Mouse (Mus musculus) T-helper 2 cell (primary cell): Measurements from ENCODE around the gene Ctbs.

Source experiments
- in situ Hi-C: fragments of 300-600 bp; cut with MboI, MseI; formaldehyde crosslinking; loops from one replicate; pipeline ENCODE4 v1.15.1; 2025; ENCODE audit warnings: high pct_unique_total_duplicates

Ctbs gene

DNA sequence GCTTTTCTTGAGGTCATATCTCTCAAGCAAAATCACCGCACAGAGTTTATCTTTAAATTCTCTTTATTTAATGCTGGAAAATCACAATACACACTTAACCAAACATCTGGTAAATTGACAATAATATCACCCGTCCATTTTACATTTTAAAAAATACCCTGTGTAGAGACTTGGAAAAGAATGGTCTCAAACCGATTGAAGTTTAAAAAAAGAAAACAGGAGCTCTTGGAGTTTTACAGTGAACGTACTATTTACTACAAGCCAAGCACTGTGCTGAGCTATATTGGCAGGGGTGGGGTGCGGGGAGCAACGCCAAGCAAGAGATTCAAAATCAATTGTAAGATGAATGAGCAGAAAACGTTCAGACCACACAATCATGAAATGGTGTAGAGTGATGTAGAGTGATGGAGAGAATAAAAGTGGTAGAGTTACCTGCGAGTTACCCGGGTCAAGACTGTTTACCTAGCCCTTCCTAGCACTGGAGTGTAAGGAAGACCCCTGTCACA lies at the start of gene Ctbs:
TSS of gene Ctbs (plus strand) at position 51 of the 506 bp plus-strand sequence.
- in situ Hi-C loops, result no loop called here

DNA sequence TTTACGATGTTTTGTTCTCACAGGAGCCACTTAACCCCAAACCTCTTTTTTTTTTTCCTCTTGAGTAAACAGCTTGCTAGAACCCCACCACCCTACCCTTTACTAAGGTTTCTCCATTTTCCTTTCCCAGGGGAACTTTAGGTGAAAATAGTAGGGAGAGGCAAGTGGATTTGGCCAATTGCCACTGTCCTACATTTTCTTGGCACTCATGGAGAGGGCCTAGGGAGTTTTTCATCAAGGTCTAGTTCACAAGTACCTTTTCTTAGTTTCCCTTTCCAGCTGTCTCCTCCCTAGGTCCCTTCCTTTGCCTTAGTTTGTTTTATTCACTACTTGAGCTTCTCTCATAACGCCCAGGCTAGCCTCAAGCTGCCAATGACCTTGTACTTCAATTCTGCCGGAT lies 45.8 kb upstream of the Ctbs start:
- in situ Hi-C loops, result no loop called here

DNA sequence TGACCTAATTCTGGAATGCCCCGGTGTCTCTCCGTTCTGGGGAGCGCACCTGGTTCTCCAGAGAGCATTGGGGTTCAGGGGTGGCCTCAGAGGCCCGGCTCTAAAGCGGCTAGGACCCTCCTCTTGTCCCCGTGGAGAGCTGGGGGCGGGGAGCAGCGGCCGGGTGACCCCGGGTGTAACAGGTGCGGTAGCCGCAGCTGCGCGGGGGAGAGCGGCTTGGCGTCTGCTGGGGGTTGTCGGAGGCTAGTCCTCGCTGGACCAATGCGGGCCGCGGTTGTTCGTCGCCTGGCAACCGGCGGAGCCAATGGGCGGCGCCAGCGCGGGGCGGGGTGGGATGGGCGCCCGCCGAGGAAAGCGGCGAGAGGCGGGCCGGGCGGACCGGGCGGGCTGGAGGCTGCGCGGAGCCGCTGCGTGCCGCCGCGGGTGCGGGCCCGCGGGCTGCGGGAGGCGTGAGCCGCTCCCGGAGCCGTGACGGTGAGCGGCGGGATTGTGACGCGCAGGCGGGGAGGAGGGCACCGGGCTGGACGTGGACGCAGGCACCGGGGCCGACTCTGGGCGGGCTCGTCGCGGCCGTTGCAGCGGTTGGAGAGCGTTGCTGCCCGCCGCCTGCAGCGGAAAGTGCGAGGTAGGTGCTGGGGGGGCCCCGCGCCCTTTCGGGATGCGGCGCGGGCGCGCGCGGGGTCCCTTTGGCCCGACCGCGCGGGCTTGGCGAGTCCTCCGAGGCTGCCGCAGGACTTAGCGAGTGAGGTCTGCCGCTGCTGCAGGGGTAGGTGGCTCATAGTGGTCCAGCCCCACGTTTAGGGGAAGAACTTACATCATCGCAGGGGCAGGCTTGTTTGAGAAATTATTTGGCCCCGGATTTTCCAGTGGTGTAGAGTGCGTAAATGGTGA lies 45.0 kb upstream of the Ctbs start, which contains the start of gene Ssx2ip:
TSS of gene Ssx2ip (plus strand) at position 332 of the 891 bp plus-strand sequence.
- in situ Hi-C loops, result loop anchor here (5.0 kb wide), 1 partner anchor 98 kb away; no protein-coding TSS in a partner anchor

DNA sequence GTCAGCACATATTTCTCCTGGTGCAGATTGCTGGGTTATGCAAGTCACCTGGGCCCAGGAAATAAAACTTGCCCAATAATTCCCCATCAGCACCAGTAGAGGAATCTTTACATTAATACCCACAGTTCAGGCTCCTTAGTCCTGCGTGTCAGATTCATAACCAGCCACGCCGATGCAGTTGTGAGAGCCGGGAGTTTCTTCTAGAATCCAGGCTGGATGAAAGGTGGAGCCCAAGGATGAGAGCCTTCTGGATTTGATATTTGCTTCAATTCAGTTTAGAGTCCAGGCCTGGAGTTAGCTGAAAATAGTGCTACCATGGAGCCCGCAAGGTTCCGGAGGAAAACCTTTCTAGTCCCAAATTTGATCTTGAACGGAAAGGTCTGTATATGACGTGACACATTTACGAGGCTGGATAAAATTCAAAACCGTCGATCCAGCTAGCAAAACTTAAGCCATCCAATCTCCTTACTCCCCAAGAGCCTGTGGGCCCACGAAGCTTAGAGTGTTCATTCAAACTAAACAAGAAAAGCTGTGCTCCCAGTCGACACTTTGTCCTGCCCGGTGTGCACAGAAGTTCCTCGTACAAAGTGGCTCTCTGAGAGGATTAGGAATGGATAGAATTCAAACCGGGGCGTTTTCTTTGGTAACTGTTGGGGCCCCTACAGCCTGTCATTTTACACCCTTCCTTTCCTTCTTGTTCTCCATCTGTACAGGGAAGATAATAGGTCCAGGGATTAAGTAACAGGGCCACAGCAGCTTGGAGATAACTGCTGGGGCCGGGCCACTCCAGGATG lies 44.2 kb upstream of the Ctbs start:
- in situ Hi-C loops, result loop anchor here (5.0 kb wide), 1 partner anchor 97 kb away; no protein-coding TSS in a partner anchor

DNA sequence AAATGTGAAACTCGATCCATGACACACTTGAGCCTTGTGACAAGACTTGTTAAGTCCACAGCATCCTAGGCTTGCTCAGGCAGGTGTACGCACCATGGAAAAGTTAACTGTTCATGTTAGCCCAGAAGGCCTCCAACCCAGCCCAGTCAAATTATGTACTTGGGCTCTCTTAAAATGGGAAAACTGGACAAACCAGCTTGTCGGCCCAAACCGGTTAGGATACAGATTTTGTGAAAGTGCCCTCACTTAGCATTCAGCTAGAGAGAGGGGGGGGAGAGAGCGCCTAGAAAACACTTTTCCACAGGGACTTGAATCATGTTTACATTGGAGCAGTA lies 43.6 kb upstream of the Ctbs start:
- in situ Hi-C loops, result loop anchor here (5.0 kb wide), 1 partner anchor 96 kb away; no protein-coding TSS in a partner anchor

DNA sequence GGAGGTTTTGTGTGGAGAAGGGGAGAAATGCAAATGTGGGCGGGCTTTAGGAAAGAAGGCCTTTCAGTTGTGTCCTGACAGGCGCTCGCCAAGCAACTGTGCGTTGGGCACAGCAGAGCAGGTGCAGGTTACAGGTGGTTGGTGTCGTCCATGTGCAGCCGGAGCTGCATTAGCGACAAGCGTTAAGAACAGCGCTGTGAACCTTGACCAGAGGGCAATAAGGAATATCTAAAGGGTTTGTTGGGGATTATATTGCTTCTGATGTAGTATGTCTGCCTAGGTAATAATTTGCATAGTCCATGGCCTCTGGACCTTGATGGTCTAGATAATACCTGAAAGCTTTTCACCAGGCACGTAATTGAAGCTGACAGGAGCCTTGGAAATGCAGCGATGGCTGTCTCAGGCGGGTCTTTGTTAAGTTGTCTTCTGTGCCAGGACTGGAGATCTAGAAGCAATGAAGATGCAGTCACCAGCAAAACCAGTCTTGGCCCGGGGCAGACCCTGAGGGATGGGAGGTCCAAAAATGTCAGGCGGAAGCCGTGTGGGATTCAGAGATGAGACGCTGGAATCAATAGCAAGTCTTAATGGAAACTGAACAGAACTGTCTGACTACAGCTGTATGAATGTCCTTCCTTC lies 42.4 kb upstream of the Ctbs start:
- in situ Hi-C loops, result loop anchor here (5.0 kb wide), 1 partner anchor 95 kb away; no protein-coding TSS in a partner anchor

DNA sequence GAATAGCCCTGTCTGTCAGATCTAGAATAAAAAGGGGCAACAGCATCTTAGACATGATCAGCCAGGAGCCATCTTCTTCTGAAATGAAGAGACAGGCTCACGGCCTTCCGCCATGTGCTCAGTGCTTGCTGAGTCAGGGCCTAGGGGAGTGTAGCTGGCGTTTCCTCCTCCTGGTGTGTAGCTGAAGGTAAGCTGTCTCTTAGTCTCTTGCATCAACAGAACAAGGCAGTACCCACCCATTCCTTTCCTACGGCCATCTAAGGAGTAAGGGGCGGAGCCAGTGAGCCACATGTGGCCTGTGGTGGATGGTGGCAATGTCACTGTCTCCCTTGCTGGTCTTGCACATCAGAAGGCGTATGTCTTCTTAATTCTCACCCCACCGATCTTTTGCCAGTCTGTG lies 39.5 kb upstream of the Ctbs start:
- in situ Hi-C loops, result no loop called here

DNA sequence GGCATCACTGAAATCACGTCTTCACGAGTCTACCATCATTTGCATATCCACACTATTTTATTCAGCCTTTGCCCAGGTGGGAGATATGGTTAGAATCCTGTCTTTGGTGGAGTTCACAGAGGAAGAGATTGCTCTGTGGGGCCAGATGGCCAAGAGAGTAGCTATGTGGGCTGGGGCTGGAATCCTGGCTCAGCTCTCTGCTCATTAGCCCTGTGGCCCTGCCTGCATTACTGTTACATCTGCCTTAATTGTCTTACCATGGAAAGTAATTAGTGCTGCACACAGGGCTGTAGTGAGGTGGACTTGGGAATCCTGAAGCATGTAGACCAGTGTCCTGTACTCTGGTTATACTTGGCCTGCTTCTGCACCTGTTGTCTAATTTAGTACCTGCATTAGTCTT lies 37.6 kb upstream of the Ctbs start:
- in situ Hi-C loops, result no loop called here

DNA sequence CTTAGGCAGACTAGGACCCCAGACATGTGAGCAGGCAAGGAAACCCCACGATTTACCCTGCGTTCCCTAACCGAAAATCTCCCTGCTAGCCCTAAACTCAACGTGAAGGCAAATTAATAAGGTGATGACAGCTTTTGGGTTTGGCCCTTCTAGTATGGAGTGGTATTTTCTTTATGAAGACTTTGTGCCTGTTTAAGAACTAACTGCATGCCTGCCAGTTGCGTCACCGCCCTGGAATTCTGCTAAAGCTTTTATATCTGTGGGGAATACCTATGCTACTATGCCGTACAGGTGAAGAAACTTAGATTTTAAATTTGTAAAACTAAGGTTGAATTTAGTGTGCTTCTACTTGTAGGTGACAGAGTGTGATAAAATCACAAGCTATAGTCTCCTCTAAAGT lies 37.1 kb upstream of the Ctbs start:
- in situ Hi-C loops, result no loop called here

DNA sequence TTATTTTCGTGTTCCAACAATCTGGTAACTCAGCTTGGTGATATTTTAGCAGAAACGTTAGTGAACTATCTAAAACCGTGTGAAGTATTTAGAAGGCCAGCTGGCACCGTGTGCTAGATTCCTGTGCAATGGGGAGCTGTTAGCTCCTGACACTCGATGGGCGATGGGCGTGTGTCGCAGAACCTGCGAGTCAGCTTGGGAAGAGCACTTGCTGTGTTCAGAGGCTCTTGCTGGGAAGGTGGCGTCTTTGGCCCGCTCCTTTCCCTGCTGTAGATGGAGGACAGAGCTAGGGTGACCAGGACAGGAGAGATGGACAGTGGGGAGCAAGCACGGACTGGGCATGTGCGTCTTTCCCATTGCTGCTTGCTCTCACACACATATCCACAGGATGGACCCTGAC lies 36.6 kb upstream of the Ctbs start:
- in situ Hi-C loops, result no loop called here

DNA sequence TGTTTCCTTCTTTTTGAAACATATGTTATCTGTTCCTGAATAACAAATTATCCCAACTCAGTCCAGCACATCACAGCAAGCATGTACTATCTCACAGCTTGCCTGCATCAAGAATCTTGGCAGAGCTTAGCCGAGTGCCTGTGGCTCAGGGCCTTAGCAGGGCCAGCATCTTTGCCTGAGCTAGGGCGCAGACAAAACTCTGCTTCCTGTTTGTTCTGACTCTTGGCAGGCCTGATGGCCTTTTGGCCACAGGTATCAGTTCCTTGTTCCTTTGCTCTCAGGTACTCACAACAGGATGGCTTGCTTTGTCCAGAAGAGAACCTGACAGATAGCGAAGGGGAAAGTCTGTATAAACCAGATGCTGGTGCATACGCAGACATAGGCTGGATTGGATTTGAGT lies 35.6 kb upstream of the Ctbs start:
- in situ Hi-C loops, result no loop called here

DNA sequence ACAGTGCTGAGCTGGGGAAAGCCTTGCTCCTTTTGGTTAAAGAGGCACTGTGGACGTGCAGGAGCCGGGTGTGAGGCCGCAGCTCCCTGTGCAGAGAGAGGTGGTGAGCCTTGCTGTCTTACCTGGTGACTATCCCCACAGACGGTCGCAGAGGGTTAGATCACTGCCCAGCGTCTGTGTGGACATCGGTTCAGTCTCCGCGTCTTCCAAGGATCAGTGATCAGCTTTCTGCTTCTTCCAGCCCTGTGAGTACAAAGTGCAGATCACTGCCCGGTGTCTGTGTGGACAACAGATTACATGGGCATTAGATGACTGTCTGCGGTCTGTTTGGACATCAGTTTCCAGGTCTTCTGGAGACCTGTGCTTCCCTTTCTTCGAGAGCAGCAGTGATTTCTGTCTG lies 35.0 kb upstream of the Ctbs start:
- in situ Hi-C loops, result no loop called here

DNA sequence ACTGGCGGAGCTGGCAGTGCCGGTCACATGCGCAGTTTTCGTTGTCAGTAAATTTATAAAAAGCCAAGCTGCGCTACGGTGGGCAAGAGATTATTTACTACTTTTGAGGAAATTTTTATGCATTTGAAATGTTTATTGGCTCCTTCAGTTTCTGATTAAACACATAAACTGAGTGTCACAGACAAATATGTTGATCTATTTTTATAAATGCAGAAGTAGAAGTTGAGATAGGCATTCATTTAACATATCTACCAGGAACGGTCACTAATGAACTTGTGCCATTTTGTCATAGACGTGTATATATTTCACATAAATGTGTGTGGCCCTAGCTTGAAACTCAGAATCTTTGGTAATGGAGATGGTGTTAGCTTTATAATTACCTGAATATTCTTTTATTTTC lies 31.7 kb upstream of the Ctbs start:
- in situ Hi-C loops, result no loop called here

DNA sequence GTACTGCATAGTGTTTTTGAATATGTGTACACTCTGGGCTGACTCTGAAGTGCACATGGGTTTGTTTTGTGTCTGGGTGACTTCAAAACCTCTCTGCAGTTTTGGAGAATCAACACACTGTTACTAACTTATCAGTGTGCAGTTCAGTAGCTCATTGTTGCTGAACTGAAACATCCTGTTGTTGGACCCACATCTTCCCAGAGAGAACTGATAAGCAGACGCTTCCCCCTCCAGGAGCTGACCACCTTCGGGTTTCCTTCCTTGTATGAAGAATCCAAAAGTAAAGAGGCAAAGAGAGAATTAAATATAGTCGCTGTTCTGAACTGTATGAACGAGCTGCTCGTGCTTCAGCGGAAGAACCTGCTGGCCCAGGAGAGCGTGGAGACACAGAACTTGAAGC lies 30.7 kb upstream of the Ctbs start:
- in situ Hi-C loops, result no loop called here

DNA sequence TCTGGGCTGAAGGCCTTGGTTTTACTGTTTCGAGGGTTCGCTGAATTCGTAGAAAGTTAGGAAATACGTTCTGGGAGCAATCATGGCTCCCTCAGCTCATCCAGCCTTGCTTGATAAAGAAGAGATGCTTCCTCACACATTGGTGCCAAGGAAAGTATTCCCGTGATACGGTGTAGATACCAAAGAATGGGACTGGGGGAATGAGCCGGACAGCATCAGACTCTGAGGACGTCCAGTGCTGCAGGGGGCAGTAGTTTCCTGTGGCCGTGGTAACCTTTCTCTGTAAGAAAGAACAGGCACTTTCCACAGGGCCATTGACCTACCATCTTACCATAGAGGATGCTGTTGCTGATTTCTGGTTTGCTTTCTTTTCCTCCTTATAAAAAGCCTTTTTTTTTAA lies 30.1 kb upstream of the Ctbs start:
- in situ Hi-C loops, result no loop called here

DNA sequence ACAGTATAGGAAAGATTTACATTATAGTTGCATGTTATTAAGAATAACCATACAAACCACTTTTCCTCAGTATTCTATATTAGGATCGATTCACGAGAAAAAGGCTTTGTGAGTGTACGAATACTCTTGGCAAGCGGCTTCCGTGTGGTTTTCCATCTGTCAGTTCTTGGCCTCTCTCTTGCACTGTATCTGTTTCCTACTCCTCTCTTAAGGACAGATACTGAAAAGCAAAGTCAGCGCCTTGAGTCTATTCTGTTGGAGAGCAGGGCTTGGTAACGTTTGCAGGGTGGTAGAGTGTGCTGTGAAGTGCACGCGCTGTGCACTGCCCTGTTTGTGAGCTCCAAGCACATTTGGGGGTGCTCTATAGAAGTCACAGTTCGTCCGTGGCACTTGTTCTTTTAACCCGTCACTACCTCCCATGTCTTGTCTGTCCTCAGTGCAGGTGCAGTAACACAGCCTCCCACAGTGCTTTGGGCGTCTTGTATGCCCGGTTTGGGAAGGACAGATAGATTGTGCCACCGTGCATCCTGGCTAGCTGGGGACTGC lies 29.5 kb upstream of the Ctbs start:
- in situ Hi-C loops, result no loop called here

DNA sequence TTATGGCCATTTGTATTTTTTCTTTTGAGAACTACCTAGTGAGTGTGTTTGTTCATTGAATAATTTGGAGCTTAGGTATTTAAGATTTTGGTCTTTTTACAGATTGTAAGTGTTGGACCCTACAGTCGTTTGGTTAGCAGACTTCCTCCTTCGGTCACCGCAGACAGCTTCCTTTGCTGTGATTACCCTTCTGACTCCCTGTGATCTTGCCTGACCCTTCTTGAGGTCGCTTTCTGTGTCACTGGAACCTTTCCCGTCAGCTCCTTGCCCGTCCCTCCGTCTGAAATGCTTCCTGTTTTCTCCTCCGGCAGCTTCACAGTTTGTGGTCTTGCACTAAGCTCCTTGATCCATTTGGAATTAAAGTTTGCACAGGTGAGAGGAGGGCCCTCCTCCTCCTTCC lies 27.8 kb upstream of the Ctbs start:
- in situ Hi-C loops, result no loop called here

DNA sequence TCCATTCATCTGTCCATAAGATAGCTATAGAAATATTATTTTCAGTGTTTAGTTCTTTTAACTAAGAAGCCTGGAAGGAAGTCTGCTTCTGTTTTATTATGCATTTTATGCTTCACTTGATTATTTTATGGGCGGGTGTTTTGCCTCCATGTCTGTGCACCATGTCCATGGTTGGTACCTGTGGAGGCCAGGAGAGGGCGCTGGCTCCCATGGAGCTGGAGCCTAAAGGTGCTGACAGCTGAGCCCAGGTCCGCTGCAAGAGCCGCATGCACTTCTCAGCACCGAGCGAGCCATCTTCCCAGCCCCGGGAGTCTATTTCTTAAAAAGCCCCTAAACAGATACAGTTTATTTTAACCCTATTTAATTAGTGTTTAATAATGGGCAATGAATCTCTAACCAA lies 25.9 kb upstream of the Ctbs start:
- in situ Hi-C loops, result no loop called here

DNA sequence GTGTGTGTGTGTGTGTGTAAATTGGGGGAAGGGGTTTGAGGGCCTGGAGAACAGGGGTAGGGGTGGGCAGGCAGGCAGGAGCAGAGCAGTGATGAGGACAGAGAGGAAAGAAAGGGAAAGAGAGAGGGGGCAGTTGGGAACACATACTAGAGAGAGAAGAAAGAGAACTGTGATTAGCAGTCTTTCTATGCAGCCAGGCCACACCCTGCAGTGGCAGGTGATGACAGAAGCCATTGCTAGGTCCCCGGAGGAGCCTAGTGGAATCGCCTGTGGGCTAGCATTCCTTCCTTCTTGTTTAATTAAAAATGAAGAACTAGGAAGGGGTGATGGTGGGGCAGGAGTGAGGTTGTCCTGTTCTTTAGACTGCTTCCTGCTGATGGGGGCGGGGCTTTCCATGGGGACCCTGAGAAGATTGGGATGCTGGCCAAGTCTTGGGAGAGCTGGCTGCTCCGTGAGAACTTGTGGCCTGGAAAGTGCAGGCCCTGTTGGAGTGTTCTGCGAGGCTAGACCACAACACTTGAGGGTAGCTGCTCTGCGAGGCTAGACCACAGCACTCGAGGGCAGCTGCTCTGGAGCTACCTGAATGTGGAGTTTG lies 25.2 kb upstream of the Ctbs start:
- in situ Hi-C loops, result no loop called here

DNA sequence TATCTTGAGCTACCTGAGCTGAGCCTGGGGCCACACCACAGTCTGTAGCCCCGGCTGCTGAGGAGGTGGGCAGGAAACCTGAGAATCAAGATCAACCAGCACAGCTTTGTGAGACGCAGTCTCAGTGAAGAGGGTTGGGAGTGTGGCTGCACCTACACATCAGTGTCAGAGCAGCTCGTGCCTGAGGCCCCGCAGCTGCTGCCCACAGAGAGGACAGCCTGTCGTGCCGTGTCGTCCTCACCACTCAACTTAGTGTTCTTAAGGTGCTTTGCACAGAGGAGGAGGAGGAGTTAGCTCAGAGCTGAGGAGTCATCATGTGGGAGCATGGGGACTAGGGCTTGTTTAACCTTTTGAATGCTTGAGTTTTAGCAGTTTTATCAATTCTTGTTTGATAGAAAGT lies 23.7 kb upstream of the Ctbs start:
- in situ Hi-C loops, result no loop called here

DNA sequence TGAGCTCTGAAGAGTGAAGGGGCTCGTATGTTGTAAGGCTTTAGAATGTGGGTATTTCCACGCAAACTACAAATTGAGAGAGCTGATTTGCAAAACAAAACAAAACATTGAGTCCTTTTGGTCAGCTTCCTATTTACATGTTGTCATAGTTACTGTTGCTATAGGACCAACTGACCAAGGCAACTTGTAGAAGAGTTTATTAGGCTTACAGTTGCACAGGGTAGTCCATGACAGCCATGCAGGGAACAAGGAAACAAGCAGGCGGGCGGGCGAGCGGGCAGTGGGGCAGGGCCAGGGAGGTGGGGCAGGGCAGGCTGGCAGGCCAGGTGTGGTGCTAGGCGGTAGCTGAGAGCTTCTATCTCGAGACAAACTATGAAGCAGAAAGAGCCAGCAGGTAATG lies 23.1 kb upstream of the Ctbs start:
- in situ Hi-C loops, result no loop called here
